Mouse (Mus musculus) heart, embryonic 16.5 days (tissue): ENCODE results near the gene 4930404N11Rik. TPM values are rescaled to one million over a fixed set of nuclear protein-coding genes. Genes with fewer than 3 reads are reported as not detected.

Experiments
- ATAC-seq: fragments of 200-750 bp; cut with Nextera tagmentation; replicated peaks from 2 replicates; pipeline ENCODE4 v1.8.0; 2017; ENCODE audit warnings: moderate number of reproducible peaks; ENCODE audit not compliant: insufficient read depth, low FRiP score; ENCODE audit errors: extremely low read depth
- H3K27ac ChIP-seq: fragments of 300-500 bp; sonication (generic); 2 replicates; pipeline ENCODE4 v1.5.1; 2014; ENCODE audit warnings: mild to moderate bottlenecking, low read length, control low read depth, moderate library complexity
- H3K27me3 ChIP-seq: fragments of 300-500 bp; sonication (generic); 2 replicates; pipeline ENCODE4 v1.6.1; 2014; ENCODE audit warnings: low read length, mixed read lengths; ENCODE audit not compliant: control insufficient read depth, insufficient read depth
- H3K36me3 ChIP-seq: fragments of 300-500 bp; sonication (generic); 2 replicates; pipeline ENCODE4 v1.6.1; 2014; ENCODE audit not compliant: control insufficient read depth, insufficient read depth
- H3K4me1 ChIP-seq: fragments of 300-500 bp; sonication (generic); 2 replicates; pipeline ENCODE4 v1.6.1; 2014; ENCODE audit warnings: low read length, mixed read lengths; ENCODE audit not compliant: control insufficient read depth, insufficient read depth
- H3K4me2 ChIP-seq: fragments of 300-500 bp; sonication (generic); 2 replicates; pipeline ENCODE4 v1.6.1; 2014; ENCODE audit warnings: low read depth, mild to moderate bottlenecking, control low read depth, low read length
- H3K4me3 ChIP-seq: fragments of 300-500 bp; sonication (generic); 2 replicates; pipeline ENCODE4 v1.5.1; 2014; ENCODE audit warnings: mild to moderate bottlenecking, control low read depth, low read length
- H3K9ac ChIP-seq: fragments of 300-500 bp; sonication (generic); 2 replicates; pipeline ENCODE4 v1.6.1; 2014; ENCODE audit warnings: low read length, control low read depth
- H3K9me3 ChIP-seq: fragments of 300-500 bp; sonication (generic); replicated peaks from 2 replicates; pipeline ENCODE4 v1.6.1; 2016; ENCODE audit warnings: low read length; ENCODE audit not compliant: control insufficient read depth
- WGBS: fragments of 180-500 bp; shearing (Covaris S2); extraction: QIAGEN DNeasy Blood & Tissue Kit; methylation state at CpG from one replicate; pipeline ENCODE4 v1.1.7; 2014; 5-methylcytosine and 5-hydroxymethylcytosine counted together
- polyA plus RNA-seq: library from polyadenylated mRNA; unstranded; fragments of >200 nt; fragmentation: Nextera tagmentation; extraction: Ambion mirVana; gene quantifications from 2 replicates; pipeline ENCODE4 v1.2.1, GENCODE M21; 2015

4930404N11Rik gene
- polyA plus RNA-seq, 1 experiment from 2014 or later = 1.9 TPM

GRCm38 (mm10) chr10:81344421-81345161 is 21.0 kb downstream of the 4930404N11Rik start:
- peaks cover 27% of the 10 kb centered on the region for H3K4me1 ChIP-seq

GRCm38 (mm10) chr10:81342686-81343505 is 22.7 kb downstream of the 4930404N11Rik start, which contains the start of gene Gipc3:
Gipc3 (minus strand) TSS chr10:81343266.
- Histone ChIP-seq H3K9ac (peak within 1 kb of the TSS; percentile 76), H3K4me3 (peak within 1 kb of the TSS; percentile 59), H3K9me3 (no peaks in the 10 kb centered on the region), H3K4me1 (peaks cover 19% of the 10 kb centered on the region), H3K27ac (no peak within 1 kb of the TSS), H3K4me2 (peak within 1 kb of the TSS; percentile 89), H3K36me3 (peaks cover 7% of the 10 kb centered on the region; the same call in 1 of the 2 replicates), H3K27me3 (peaks cover 18% of the 10 kb centered on the region)
- 5% methylated on average over 59 of the region's 67 CpGs for WGBS
- ATAC-seq = no peak

More at GRCm38 (mm10) chr10:81344421-81345161, 21.0 kb downstream of the 4930404N11Rik start:
- no peak for ATAC-seq
- no peak overlapping the region for H3K27ac ChIP-seq
- H3K27me3 ChIP-seq = peaks cover 18% of the 10 kb centered on the region
- H3K4me2 ChIP-seq = no peak overlapping the region
- H3K4me3 ChIP-seq = no peak overlapping the region
- H3K9me3 ChIP-seq = no peaks in the 10 kb centered on the region
- no peak overlapping the region for H3K9ac ChIP-seq
- 35% methylated on average over 8 of the region's 8 CpGs for WGBS
- peaks cover 11% of the 10 kb centered on the region; the same call in 1 of the 2 replicates for H3K36me3 ChIP-seq

GRCm38 (mm10) chr10:81341333-81341949 is 24.2 kb downstream of the 4930404N11Rik start:
- 31% methylated on average over 16 of the region's 16 CpGs for WGBS
- Histone ChIP-seq H3K4me2 (no peak overlapping the region), H3K27ac (no peak overlapping the region), H3K27me3 (peaks cover 22% of the 10 kb centered on the region), H3K9me3 (no peaks in the 10 kb centered on the region), H3K9ac (no peak overlapping the region), H3K4me3 (no peak overlapping the region), H3K36me3 (no peaks in the 10 kb centered on the region), H3K4me1 (peaks cover 6% of the 10 kb centered on the region)
- ATAC-seq = no peak

GRCm38 (mm10) chr10:81340551-81341332 is 24.9 kb downstream of the 4930404N11Rik start:
- no peak overlapping the region for H3K4me3 ChIP-seq
- H3K27me3 ChIP-seq = peaks cover 22% of the 10 kb centered on the region
- H3K4me1 ChIP-seq = peaks cover 4% of the 10 kb centered on the region
- 46% methylated on average over 17 of the region's 17 CpGs for WGBS
- no peaks in the 10 kb centered on the region for H3K36me3 ChIP-seq
- no peak overlapping the region for H3K4me2 ChIP-seq
- H3K27ac ChIP-seq = no peak overlapping the region
- H3K9ac ChIP-seq = no peak overlapping the region
- ATAC-seq = no peak
- H3K9me3 ChIP-seq = no peaks in the 10 kb centered on the region

- 93% methylated on average over 4 of the region's 4 CpGs for WGBS
Observed at GRCm38 (mm10) chr10:81336558-81336957, 29.1 kb downstream of the 4930404N11Rik start.

GRCm38 (mm10) chr10:81335393-81336340 is 29.9 kb downstream of the 4930404N11Rik start:
- Histone ChIP-seq H3K4me2 (no peak overlapping the region), H3K4me3 (no peak overlapping the region), H3K9ac (peak overlapping the region; percentile 54; the same call in 1 of the 2 replicates), H3K27ac (peak overlapping the region; percentile 72), H3K9me3 (no peaks in the 10 kb centered on the region), H3K36me3 (no peaks in the 10 kb centered on the region), H3K27me3 (peaks cover 4% of the 10 kb centered on the region), H3K4me1 (peaks cover 9% of the 10 kb centered on the region)
- 41% methylated on average over 18 of the region's 19 CpGs for WGBS
- 0 out of 2 replicates have a peak, but pooled peaks have one; percentile 24 for ATAC-seq

More at GRCm38 (mm10) chr10:81336558-81336957, 29.1 kb downstream of the 4930404N11Rik start:
- Histone ChIP-seq H3K4me2 (no peak overlapping the region), H3K9ac (no peak overlapping the region), H3K27ac (no peak overlapping the region; the same call in 1 of the 2 replicates), H3K9me3 (no peaks in the 10 kb centered on the region), H3K27me3 (peaks cover 4% of the 10 kb centered on the region), H3K4me1 (peaks cover 4% of the 10 kb centered on the region), H3K36me3 (no peaks in the 10 kb centered on the region), H3K4me3 (no peak overlapping the region)
- no peak for ATAC-seq

GRCm38 (mm10) chr10:81334324-81334723 is 31.3 kb downstream of the 4930404N11Rik start:
- no peaks in the 10 kb centered on the region for H3K36me3 ChIP-seq
- H3K4me2 ChIP-seq = no peak overlapping the region
- 77% methylated on average over 11 of the region's 11 CpGs for WGBS
- H3K27ac ChIP-seq = no peak overlapping the region
- H3K4me1 ChIP-seq = peaks cover 22% of the 10 kb centered on the region
- no peak for ATAC-seq
- H3K27me3 ChIP-seq = peaks cover 4% of the 10 kb centered on the region
- H3K9me3 ChIP-seq = no peaks in the 10 kb centered on the region
- H3K4me3 ChIP-seq = no peak overlapping the region
- H3K9ac ChIP-seq = no peak overlapping the region
